Mouse (Mus musculus): Measurements from ENCODE around the gene Dus2.
A peak's percentile ranks its signal among the peaks of the same experiment; 100 is the strongest.

Dus2 gene

GRCm38 (mm10) chr8:106047854-106048630 is 56.9 kb downstream of the Dus2 start:
- DNase-seq: no peak

GRCm38 (mm10) chr8:106049840-106050239 is 58.7 kb downstream of the Dus2 start:
- DNase-seq: no peak

GRCm38 (mm10) chr8:106051068-106051467 is 59.9 kb downstream of the Dus2 start:
- DNase-seq: no peak

DNA sequence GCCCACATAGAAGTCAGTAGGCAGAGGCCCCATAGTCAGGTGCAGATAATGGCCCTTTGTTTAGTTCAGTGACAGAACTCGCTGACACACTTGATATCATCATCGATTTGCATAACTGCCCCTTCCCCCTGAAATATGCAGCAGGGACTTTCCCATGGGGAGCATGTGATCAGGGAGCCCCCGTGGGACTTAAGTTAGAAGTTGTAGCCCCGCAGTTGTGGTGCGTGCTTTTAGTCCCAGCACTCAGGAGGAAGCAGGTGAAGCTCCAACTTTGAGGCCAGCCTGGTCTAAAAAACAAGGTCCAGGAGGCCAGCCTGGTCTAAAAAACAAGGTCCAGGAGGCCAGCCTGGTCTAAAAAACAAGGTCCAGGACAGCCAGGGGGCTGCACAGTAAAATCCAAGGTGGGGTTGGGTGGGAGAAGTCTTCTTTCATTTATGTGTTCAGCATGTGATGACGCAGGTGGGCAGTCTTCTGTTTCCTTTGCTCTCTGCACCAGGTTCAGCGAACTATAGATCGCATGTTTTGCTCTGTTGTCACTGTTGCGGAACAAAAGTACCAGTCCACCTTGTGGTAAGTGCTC is 61.5 kb downstream of the Dus2 start:
- DNase-seq: no peak

DNA sequence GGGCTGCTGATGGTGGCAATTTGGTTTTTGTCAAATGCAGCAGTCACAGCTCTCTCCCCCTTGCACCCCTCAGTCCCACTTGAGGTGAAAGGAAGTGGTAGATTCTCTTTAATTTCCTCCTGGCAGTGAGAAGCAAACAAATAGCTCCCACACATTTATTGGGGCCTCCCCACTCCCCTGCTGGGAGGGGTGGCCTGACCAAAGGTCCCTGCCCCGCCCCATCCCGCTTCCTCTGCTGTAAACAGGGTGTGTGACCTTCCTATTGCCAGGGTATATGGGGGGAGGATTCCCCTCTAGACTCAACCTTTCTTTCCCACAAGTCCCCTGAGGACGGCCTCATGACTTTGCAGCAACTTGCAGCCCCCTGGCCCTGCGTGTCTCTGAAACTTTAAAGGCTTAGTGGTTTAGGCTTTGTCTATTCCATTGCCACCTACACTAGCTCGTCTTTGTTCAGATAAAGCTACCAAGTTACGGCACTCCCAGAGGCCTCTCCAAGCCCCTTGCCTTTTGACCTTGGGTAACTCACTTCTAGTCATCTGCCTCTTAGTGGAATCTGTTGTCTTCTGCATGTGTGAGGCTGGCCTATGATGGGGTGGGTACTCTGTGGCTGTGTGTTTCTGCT is 63.2 kb downstream of the Dus2 start:
- DNase-seq: no peak

- peak; percentile 9 for DNase-seq
Observed at GRCm38 (mm10) chr8:106055038-106055437, 63.9 kb downstream of the Dus2 start.

DNA sequence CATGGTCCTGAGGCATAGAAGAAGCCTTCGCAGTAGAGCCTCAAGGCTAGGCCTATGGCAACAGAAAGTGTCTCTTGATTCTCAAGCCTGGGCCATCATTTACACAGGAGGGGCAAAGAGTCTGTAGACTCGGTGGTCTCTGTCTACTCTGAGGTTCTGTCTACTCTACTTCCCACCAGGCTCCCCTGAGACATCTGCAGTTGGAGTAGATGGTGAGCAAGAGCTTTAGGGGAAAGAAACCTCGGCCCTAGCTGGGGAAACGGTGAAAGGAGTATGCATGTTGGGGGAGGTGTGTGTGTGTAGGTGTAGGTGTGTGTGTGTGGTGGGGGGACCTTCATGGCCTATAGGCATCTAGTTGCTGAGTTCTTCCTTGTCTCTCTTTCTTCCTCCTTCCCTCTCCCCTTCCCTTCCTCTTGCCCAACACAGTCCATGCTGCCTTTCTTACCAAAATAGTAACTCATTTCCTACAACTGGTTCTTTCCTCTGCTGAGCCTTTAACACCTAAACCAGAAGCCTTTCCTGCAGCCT is 65.4 kb downstream of the Dus2 start:
- DNase-seq: no peak

- DNase-seq: peak; percentile 91
Observed at GRCm38 (mm10) chr8:106058731-106059612, 67.8 kb downstream of the Dus2 start, which contains the start of gene Nfatc3. Gene Nfatc3, plus strand, starts transcription at chr8:106058840.

DNA sequence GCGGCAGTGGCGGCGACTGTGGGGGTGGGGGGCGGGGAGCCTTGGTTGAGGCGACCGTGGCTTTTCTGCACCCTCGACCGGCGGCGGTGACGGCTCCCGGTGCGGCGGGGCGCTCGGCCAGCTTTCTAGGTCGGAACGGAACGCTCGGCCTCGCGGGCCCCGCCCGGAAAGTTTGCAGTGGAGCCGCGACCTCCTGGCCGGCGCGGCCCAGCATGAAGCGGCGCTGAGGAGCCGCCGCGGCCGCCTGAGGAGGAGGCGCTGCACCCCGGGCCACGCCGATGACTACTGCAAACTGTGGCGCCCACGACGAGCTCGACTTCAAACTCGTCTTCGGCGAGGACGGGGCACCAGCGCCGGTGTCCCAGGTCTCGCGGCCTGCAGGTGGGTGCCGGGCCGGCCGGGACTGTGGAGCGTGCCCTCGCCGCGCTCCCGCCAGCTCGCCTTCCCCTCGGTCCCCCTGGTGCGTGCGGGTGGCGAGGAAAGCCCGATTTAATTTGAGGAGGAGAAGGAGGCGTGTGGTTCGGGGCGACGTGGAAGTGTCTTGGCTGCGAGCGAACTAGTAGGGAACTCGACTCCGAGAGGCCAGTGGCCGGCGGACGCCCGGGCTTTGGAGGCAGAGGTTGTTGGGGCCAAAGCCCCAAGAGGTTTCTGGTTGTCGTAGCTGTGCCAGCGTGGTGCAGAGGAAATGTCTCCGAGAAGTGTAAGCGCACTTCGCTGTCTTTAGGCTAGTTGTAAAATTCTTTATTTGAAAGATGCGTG is 68.7 kb downstream of the Dus2 start:
- no peak for DNase-seq

DNA sequence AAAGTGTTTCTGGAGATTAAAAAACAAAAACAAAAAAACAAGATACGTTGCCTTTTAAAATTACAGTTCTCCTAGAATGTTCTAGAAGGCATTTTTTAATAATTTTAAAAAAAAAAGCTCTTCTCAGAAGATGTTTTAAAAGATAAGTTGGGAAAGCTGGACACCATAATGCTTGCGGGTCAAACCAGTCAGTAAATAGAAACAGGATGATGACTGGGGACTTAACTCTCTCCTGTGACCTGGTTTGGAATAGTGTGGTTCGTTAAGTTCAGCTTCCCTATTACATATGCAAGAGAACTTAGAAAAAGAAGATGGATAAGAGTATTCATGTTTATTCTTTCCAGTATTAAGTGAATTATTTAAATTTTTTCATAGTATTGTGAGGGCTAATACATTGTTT is 69.4 kb downstream of the Dus2 start:
- no peak for DNase-seq

DNA sequence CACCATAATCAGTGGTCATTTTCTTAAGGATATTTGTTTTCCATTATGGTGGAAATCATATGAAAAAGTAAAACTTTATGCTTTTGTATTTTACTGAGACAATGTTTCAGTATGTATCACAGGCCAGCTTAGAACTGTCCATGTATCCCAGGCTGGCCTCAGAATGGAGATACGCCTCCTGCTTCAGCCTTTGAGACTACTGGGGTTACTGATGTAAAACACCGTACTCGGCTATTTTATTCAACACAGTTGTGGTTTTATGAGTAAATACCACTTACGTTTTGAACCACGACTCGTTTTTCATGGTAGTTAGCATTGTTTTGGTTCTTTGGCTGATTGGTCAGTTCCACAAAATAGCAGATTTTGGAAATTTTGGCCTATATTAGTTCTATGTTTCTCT is 70.5 kb downstream of the Dus2 start:
- no peak for DNase-seq

- DNase-seq: no peak
Observed at GRCm38 (mm10) chr8:106063046-106063445, 71.9 kb downstream of the Dus2 start.

DNA sequence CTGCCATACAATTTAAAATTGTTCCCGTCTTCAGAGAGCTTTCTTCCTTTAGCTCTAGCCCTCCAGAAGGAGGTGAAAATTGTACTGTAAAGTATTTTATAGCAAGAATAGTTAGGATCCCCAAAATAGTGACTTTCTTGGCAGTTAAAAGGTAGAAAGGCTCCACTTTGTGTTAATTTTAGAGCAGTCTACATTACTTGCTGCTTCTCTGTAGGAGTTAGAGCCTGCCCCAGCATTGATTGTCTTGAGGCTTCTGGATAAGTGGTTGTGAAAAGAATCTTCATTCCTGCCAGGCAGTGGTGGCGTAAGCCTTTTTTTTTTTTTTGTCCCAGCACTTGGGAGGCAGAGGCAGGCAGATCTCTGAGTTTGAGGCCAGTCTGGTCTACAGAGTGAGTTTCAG is 75.6 kb downstream of the Dus2 start:
- no peak for DNase-seq

DNA sequence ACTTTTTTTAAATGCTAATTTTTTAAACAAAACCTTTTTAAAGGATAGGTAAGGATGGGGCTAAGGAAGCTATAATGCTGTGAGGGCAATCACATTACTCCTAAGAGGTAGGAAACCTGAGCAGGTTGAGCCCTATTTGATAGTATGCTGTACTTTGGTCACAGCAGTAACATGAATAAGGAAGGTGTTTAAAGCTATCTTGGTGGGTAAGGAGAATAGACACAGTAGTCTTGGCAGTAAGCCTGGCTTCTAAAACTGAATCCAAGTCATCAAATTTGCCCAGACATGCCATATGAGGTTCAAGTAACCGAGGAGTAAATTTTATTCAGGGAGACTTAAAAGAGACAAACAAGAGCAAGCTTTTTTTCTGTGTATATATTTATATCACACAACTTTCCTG is 78.4 kb downstream of the Dus2 start:
- no peak for DNase-seq

- DNase-seq: no peak
Observed at GRCm38 (mm10) chr8:106072113-106072512, 81.0 kb downstream of the Dus2 start.

DNA sequence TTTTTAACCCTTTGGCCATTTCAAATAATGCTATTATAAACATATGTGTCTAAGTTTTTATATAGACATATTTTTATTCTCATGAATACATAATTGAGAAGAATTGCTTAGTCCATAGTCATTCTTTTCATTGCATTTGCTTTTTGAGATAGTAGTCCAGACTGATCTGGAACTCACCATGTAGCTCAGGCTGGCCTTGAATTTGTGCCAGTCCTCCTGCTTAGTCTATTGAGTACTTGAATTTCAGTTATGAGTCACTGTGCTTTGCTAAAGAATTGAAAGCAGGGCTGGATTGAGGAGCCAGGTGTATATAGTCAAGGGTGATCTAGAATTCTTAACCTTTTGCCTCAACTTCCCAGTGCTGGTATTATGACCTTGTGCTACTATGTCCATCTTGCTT is 83.1 kb downstream of the Dus2 start:
- DNase-seq: no peak

GRCm38 (mm10) chr8:106074659-106075058 is 83.5 kb downstream of the Dus2 start:
- no peak for DNase-seq

DNA sequence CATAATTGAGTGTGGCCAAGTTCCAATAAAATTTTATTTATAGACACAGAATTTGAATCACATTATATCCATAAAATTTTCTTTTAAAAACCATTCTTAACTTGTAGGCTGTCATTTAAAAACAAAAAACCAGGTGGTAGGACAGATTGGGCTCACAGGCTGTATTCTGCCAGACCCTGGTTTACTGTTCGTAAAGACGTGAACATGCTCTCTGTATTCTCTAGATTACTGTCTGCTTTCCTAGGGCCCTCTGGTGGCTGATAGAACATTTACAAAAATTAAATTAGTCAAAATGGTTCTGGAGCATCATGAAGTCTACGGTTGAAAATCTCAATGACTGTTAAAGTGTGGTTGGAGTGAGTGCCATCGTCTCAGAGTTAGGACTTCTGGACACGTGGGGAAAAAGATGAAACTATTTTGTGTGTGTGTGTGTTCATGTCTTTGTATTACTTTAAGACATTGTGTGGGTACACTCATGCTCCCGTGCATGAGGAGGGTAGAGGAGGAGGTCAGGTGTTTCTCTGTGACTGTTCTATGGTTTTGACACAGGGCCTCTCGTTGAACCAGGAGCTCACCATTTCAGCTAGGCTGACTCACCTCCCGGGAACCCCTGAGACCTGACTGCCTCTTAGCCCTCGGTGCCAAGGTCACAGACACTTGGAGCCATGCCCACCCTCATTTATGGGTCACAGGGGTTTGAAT is 84.2 kb downstream of the Dus2 start:
- peak; percentile 19 for DNase-seq

- DNase-seq: no peak
Observed at GRCm38 (mm10) chr8:106075863-106076174, 84.7 kb downstream of the Dus2 start.

- no peak for DNase-seq
Observed at GRCm38 (mm10) chr8:106076612-106077011, 85.5 kb downstream of the Dus2 start.

DNA sequence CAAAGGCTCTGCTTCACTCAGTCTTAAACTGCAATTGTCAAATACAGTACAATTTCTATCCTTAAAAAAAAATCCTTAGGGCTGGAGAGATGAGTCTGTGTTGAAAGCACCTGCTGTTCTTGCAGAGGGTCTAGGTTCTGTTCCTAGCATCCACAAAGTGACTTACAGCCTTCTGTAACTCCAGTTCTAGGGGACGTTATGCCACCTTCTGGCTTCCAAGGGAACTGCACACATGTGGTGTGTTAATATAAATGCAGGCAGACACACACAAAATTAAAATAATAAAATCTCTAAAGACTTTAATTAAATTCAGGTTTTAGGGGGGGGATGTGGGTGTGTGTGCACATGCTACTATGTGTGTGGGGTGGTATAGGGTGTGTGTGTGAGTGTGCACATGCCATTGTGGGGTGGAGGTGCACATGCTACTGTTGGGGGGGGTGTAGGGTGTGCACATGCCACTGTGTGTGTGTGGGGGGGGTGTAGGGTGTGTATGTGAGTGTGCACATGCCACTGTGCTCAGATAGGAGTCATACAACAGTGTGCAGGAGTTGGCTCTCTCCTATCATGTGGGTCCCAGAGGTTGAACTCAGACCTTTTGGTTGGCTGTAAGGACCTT is 86.4 kb downstream of the Dus2 start:
- no peak for DNase-seq
